Mouse (Mus musculus) limb, embryonic 10.5 days (tissue): ENCODE measurements around the gene Tmod1. TPM values are rescaled to one million over a fixed set of nuclear protein-coding genes. Genes with fewer than 3 reads are reported as not detected.

Experiments used
- DNase-seq: peaks from one replicate; pipeline ENCODE4 v3.0.0-alpha.2; 2017; ENCODE audit warnings: low spot score
- H3K27ac ChIP-seq: fragments of 300-500 bp; sonication (generic); 2 replicates; pipeline ENCODE4 v1.5.1; 2016; ENCODE audit warnings: mild to moderate bottlenecking
- H3K27me3 ChIP-seq: fragments of 300-500 bp; sonication (generic); 2 replicates; pipeline ENCODE4 v1.6.1; 2016; ENCODE audit warnings: low read depth, mild to moderate bottlenecking; ENCODE audit not compliant: poor library complexity, severe bottlenecking
- H3K36me3 ChIP-seq: fragments of 300-500 bp; sonication (generic); 2 replicates; pipeline ENCODE4 v1.6.1; 2016; ENCODE audit warnings: mild to moderate bottlenecking, moderate library complexity
- H3K4me1 ChIP-seq: fragments of 300-500 bp; sonication (generic); 2 replicates; pipeline ENCODE4 v1.6.1; 2016
- H3K4me3 ChIP-seq: fragments of 300-500 bp; sonication (generic); 2 replicates; pipeline ENCODE4 v1.5.1; 2016; ENCODE audit warnings: mild to moderate bottlenecking, moderate library complexity
- H3K9me3 ChIP-seq: fragments of 300-500 bp; sonication (generic); replicated peaks from 2 replicates; pipeline ENCODE4 v1.6.1; 2016; ENCODE audit warnings: mild to moderate bottlenecking
- WGBS: fragments of 180-500 bp; shearing (Covaris S2); methylation state at CpG from one replicate; pipeline ENCODE4 v1.1.7; 2016; 5-methylcytosine and 5-hydroxymethylcytosine counted together
- polyA plus RNA-seq: library from polyadenylated mRNA; unstranded; fragments of >200 nt; fragmentation: Nextera tagmentation; extraction: Ambion mirVana; gene quantifications from 2 replicates; pipeline ENCODE4 v1.2.1, GENCODE M21; 2016

The Tmod1 gene
- polyA plus RNA-seq, 1 experiment from 2014 or later, result 2.0 TPM

DNA sequence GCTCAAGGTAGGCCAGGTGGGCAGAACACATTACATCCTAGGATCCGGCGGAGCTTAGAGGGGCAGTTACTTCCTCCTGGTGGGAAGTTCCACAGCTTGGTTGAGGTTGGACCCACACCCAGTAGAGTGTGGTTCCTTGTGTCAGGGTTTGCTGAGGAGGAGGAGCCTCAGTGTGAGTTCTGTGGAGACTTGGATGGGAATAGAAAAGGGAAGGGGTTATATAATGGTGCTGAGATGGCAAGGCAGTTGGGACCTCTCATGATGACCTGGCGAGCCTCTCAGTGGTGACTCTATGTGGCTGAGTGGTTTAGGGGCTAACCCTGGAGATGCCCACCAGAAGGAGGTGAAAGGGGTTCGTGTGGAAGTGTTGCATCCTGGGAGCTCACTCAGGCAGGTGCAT, 25.1 kb downstream of the Tmod1 start:
- H3K4me3 ChIP-seq, result no peak overlapping the region
- no peak for DNase-seq
- H3K4me1 ChIP-seq, result peaks cover 15% of the 10 kb centered on the region
- 0 out of 2 replicates have a peak, but pooled peaks cover 19% of the 10 kb centered on the region for H3K27me3 ChIP-seq
- H3K36me3 ChIP-seq, result no peaks in the 10 kb centered on the region
- WGBS, result 81% methylated on average over 4 of the region's 4 CpGs
- no peaks in the 10 kb centered on the region for H3K9me3 ChIP-seq
- H3K27ac ChIP-seq, result no peak overlapping the region

DNA sequence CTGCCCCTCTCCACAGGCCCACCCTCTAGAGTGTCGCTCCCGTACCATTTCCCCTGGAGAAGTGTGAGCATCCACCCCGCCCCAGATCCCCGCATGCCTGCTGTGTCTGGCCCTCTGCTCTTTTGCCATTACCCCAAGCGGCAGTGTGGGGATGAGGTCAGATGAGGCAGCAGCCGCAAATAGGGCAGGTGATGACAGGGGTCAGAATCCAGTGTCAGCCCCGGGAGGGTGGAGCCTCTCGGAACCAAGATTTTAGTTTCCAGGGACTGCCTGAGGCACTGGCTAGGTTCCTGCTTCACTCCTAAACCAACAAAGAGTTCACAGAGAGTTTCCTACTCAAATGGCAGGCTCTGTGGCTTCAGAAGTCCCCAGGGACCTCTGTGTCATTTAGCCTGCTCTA, 25.5 kb downstream of the Tmod1 start:
- H3K27ac ChIP-seq, result no peak overlapping the region; the same call in 1 of the 2 replicates
- H3K27me3 ChIP-seq, result 0 out of 2 replicates have a peak, but pooled peaks cover 19% of the 10 kb centered on the region
- no peaks in the 10 kb centered on the region for H3K9me3 ChIP-seq
- no peaks in the 10 kb centered on the region for H3K36me3 ChIP-seq
- 46% methylated on average over 8 of the region's 8 CpGs for WGBS
- no peak for DNase-seq
- peaks cover 15% of the 10 kb centered on the region for H3K4me1 ChIP-seq
- no peak overlapping the region for H3K4me3 ChIP-seq

GRCm38 (mm10) chr4:46064961-46065360, 26.2 kb downstream of the Tmod1 start:
- Histone ChIP-seq H3K4me1 (peaks cover 15% of the 10 kb centered on the region), H3K36me3 (no peaks in the 10 kb centered on the region), H3K4me3 (no peak overlapping the region), H3K27ac (no peak overlapping the region), H3K27me3 (0 out of 2 replicates have a peak, but pooled peaks cover 19% of the 10 kb centered on the region), H3K9me3 (no peaks in the 10 kb centered on the region)
- WGBS, result 78% methylated on average over 3 of the region's 3 CpGs
- DNase-seq, result no peak

GRCm38 (mm10) chr4:46065695-46066340, 27.1 kb downstream of the Tmod1 start:
- 80% methylated on average over 8 of the region's 8 CpGs for WGBS
- H3K4me3 ChIP-seq, result no peak overlapping the region
- peaks cover 15% of the 10 kb centered on the region for H3K4me1 ChIP-seq
- H3K36me3 ChIP-seq, result no peaks in the 10 kb centered on the region
- 0 out of 2 replicates have a peak, but pooled peaks cover 19% of the 10 kb centered on the region for H3K27me3 ChIP-seq
- no peaks in the 10 kb centered on the region for H3K9me3 ChIP-seq
- no peak for DNase-seq
- H3K27ac ChIP-seq, result no peak overlapping the region

- no peak overlapping the region for H3K4me3 ChIP-seq
- H3K4me1 ChIP-seq, result peaks cover 11% of the 10 kb centered on the region
- H3K9me3 ChIP-seq, result no peaks in the 10 kb centered on the region
- no peak overlapping the region for H3K27ac ChIP-seq
- 0 out of 2 replicates have a peak, but pooled peaks cover 19% of the 10 kb centered on the region for H3K27me3 ChIP-seq
- no peaks in the 10 kb centered on the region for H3K36me3 ChIP-seq
- no peak for DNase-seq
- 83% methylated on average over 3 of the region's 3 CpGs for WGBS
Observed at GRCm38 (mm10) chr4:46068060-46068459, 29.3 kb downstream of the Tmod1 start.

DNA sequence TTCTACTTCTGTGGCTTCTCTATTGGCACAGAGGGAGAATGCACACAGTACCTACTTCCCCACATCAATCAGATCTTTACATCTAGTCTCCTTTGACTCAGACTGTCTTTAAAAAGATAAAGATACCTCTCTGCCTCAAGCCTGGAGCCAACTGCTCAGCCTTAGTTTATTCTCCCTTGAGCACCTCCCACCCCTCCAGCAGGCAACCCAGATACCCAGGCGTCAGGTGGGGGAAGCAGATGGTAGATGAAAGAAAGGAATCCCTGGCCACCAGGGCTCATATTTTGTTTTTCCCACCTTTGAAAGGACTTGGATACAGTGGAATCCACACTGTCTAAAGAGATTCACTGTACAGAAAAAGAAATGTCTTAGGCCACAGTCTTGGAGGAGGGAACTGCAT, 29.8 kb downstream of the Tmod1 start:
- DNase-seq, result no peak
- Histone ChIP-seq H3K4me1 (peaks cover 11% of the 10 kb centered on the region), H3K4me3 (no peak overlapping the region), H3K36me3 (no peaks in the 10 kb centered on the region), H3K27me3 (0 out of 2 replicates have a peak, but pooled peaks cover 17% of the 10 kb centered on the region), H3K27ac (no peak overlapping the region), H3K9me3 (no peaks in the 10 kb centered on the region)
- 37% methylated on average over 1 of the region's 1 CpGs for WGBS

DNA sequence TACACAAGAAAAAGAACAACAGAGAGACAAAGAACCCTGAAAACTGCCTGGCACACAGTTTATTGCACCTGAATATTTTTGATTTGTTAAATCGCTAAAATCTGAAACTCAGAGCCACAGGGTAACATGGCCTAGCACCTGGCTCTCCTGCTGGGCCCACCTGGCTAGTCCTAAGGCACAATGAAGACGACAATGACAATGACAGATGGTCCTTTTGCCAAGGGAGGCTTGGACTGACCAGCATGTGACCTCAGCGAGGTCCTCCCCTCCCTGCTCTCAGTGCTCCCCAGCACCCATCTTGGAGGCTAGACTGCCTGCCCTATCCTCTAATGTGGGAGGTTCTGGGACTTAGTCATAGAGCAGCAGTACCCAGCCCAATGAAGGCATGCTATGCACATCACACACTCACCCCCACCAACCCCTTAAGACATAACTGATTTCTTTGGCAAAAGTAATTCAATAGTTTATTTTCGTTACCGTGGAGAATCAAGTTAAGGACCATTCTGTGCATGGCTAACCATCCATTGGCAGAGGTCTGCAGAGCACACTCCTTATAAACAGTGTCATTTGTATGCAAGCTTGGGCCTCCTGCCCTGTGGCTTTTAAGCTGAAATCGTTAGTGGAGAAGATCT, 31.2 kb downstream of the Tmod1 start:
- no peaks in the 10 kb centered on the region for H3K36me3 ChIP-seq
- H3K4me3 ChIP-seq, result no peak overlapping the region
- WGBS, result 85% methylated on average over 6 of the region's 6 CpGs
- no peak overlapping the region for H3K27ac ChIP-seq
- H3K27me3 ChIP-seq, result 0 out of 2 replicates have a peak, but pooled peaks cover 4% of the 10 kb centered on the region
- no peak for DNase-seq
- H3K4me1 ChIP-seq, result peaks cover under 1% of the 10 kb centered on the region; the same call in 1 of the 2 replicates
- no peaks in the 10 kb centered on the region for H3K9me3 ChIP-seq

DNA sequence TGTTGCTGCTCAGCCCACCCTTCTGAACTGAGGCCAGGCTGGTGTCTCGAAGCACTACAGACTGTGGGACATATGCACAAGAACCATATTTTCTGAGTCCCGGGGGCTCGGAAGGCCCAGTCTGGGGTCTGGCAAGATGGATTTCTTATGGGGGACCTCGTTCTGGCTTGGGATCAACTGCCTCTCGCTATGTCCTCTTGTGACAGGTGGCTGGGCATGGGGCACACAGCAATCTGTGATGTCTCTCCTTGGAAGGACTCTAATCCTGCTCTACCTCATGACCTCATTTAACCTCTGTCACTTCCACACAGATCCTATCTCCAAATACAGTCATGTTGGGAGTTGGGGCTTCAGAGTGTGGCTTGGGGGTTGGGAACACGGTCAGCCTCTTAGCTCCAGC, 33.9 kb downstream of the Tmod1 start:
- 87% methylated on average over 6 of the region's 6 CpGs for WGBS
- no peak for DNase-seq
- no peak overlapping the region for H3K27ac ChIP-seq

DNA sequence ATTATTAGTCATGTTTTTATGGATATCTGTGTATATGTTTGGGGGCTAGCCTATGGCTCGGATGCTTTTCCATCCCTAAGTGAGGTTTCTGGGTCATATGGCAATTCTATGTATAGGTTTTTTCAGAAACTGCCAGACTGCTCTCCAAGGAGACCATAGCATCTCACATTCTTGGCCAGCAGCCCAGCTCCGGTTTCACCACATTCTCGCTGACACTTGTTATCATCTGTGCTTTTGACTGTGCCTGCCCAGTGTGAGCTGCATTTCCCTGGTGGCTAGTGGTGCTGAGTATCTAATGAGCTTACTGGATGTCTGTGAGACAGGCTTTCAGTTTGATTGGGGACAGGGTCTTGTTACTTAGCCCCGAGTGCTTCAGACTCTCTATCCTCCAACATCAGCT, 35.0 kb downstream of the Tmod1 start:
- H3K36me3 ChIP-seq, result no peaks in the 10 kb centered on the region
- 79% methylated on average over 4 of the region's 4 CpGs for WGBS
- H3K9me3 ChIP-seq, result no peaks in the 10 kb centered on the region
- H3K4me1 ChIP-seq, result no peaks in the 10 kb centered on the region
- H3K27ac ChIP-seq, result no peak overlapping the region
- no peak for DNase-seq
- no peaks in the 10 kb centered on the region for H3K27me3 ChIP-seq
- H3K4me3 ChIP-seq, result no peak overlapping the region

More for the DNA sequence above, 33.9 kb downstream of the Tmod1 start:
- no peaks in the 10 kb centered on the region for H3K9me3 ChIP-seq
- no peak overlapping the region for H3K4me3 ChIP-seq
- no peaks in the 10 kb centered on the region for H3K27me3 ChIP-seq
- H3K4me1 ChIP-seq, result no peaks in the 10 kb centered on the region
- no peaks in the 10 kb centered on the region for H3K36me3 ChIP-seq

GRCm38 (mm10) chr4:46075664-46076063, 36.9 kb downstream of the Tmod1 start:
- WGBS, result 88% methylated on average over 3 of the region's 3 CpGs
- Histone ChIP-seq H3K27me3 (no peaks in the 10 kb centered on the region), H3K9me3 (no peaks in the 10 kb centered on the region), H3K27ac (no peak overlapping the region), H3K4me3 (no peak overlapping the region), H3K4me1 (no peaks in the 10 kb centered on the region), H3K36me3 (no peaks in the 10 kb centered on the region)
- no peak for DNase-seq

DNA sequence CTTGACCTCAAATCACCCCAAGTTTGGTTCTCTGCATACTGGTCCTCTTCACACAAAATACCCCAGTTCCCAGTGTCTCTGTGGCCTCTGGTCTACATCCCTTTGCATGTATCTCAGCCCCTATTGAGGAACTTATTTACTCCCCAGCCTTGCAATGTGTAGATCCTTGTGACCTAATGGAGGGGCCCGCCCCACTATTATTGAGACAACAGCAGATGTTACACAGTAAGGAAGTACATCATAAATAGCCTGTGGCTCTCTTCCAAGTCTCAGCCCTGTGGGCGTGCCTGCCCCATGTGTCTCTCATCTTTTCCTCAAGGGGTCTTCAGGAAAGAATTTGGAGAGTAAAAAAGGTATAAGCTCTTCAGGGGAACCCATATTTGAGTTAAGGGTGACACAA, 38.2 kb downstream of the Tmod1 start:
- 92% methylated on average over 2 of the region's 2 CpGs for WGBS
- H3K36me3 ChIP-seq, result no peaks in the 10 kb centered on the region

GRCm38 (mm10) chr4:46080261-46080660, 41.5 kb downstream of the Tmod1 start:
- no peak for DNase-seq
- H3K4me3 ChIP-seq, result no peak overlapping the region
- H3K27me3 ChIP-seq, result no peaks in the 10 kb centered on the region
- H3K4me1 ChIP-seq, result 0 out of 2 replicates have a peak, but pooled peaks cover 2% of the 10 kb centered on the region
- H3K36me3 ChIP-seq, result no peaks in the 10 kb centered on the region
- WGBS, result 86% methylated on average over 4 of the region's 4 CpGs
- no peak overlapping the region for H3K27ac ChIP-seq
- H3K9me3 ChIP-seq, result no peaks in the 10 kb centered on the region

More for the DNA sequence above, 38.2 kb downstream of the Tmod1 start:
- Histone ChIP-seq H3K9me3 (no peaks in the 10 kb centered on the region), H3K4me3 (no peak overlapping the region), H3K27ac (no peak overlapping the region), H3K4me1 (no peaks in the 10 kb centered on the region), H3K27me3 (no peaks in the 10 kb centered on the region)
- DNase-seq, result no peak

DNA sequence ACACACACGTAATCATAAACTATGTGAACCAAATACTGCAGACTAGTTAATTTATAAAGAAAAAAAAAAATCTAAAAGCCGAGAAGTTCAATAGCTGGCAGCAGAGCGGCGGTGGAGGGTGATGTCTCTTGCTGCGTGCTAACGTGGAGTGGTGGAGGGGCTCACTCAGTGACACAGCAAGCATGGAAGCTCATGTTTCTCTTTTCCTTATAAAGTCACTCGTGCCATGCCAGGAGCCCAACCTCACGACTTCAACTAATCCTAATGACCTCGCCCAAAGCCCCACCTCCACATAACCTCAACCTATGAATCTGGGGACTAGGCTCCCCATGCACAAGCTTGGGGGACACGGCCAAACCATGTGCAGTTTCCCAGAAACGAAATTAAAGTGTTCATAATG, 43.8 kb downstream of the Tmod1 start:
- H3K4me3 ChIP-seq, result no peak overlapping the region
- no peaks in the 10 kb centered on the region for H3K36me3 ChIP-seq
- WGBS, result 85% methylated on average over 11 of the region's 11 CpGs
- H3K27me3 ChIP-seq, result no peaks in the 10 kb centered on the region
- no peak overlapping the region for H3K27ac ChIP-seq
- H3K9me3 ChIP-seq, result no peaks in the 10 kb centered on the region
- no peak for DNase-seq
- 0 out of 2 replicates have a peak, but pooled peaks cover 2% of the 10 kb centered on the region for H3K4me1 ChIP-seq
